Mouse (Mus musculus): Measurements from ENCODE around the gene Kcnab1. TPM values are rescaled to one million over a fixed set of nuclear protein-coding genes. Genes with fewer than 3 reads are reported as not detected.

Kcnab1 gene
- polyA plus RNA-seq, 1 experiment, result not detected

GRCm38 (mm10) chr3:65397566-65397965, 288.4 kb downstream of the Kcnab1 start:
- no peaks in the 10 kb centered on the region for H3K27me3 ChIP-seq (ENCODE audit: control insufficient read depth, insufficient read depth, low read length, poor library complexity, severe bottlenecking)
- H3K4me1 ChIP-seq (ENCODE audit: control insufficient read depth, insufficient read depth, low read length), result no peaks in the 10 kb centered on the region
- no peak overlapping the region for H3K27ac ChIP-seq (ENCODE audit: insufficient read depth, low read length)
- H3K9me3 ChIP-seq (replicated peaks; ENCODE audit: control insufficient read depth, insufficient read depth, low read length, poor library complexity, severe bottlenecking), result no peaks in the 10 kb centered on the region
- no peak overlapping the region for H3K4me3 ChIP-seq (ENCODE audit: low read depth, low read length)
- H3K9ac ChIP-seq (ENCODE audit: low read depth, poor library complexity, severe bottlenecking), result no peak overlapping the region
- no peak for TF ChIP-seq POLR2A (IDR thresholded peaks at IDR 0.05; ENCODE audit: insufficient read depth, low read length)
- no peak for TF ChIP-seq CTCF (IDR thresholded peaks at IDR 0.05; ENCODE audit: low read depth, low read length)
- TF ChIP-seq EP300 (IDR thresholded peaks at IDR 0.05; ENCODE audit: insufficient read depth, low read depth, low read length), result no peak
- no peaks in the 10 kb centered on the region for H3K36me3 ChIP-seq (ENCODE audit: control insufficient read depth, insufficient read depth, low read length, poor library complexity, severe bottlenecking)

GRCm38 (mm10) chr3:65405781-65406180, 296.6 kb downstream of the Kcnab1 start:
- H3K9me3 ChIP-seq (replicated peaks; ENCODE audit: control insufficient read depth, insufficient read depth, low read length, poor library complexity, severe bottlenecking), result no peaks in the 10 kb centered on the region
- no peak overlapping the region for H3K4me3 ChIP-seq (ENCODE audit: low read depth, low read length)
- no peaks in the 10 kb centered on the region for H3K36me3 ChIP-seq (ENCODE audit: control insufficient read depth, insufficient read depth, low read length, poor library complexity, severe bottlenecking)
- H3K27ac ChIP-seq (ENCODE audit: insufficient read depth, low read length), result no peak overlapping the region
- H3K27me3 ChIP-seq (ENCODE audit: control insufficient read depth, insufficient read depth, low read length, poor library complexity, severe bottlenecking), result no peaks in the 10 kb centered on the region
- TF ChIP-seq CTCF (IDR thresholded peaks at IDR 0.05; ENCODE audit: low read depth, low read length), result no peak
- no peak for TF ChIP-seq POLR2A (IDR thresholded peaks at IDR 0.05; ENCODE audit: insufficient read depth, low read length)
- no peaks in the 10 kb centered on the region for H3K4me1 ChIP-seq (ENCODE audit: control insufficient read depth, insufficient read depth, low read length)
- H3K9ac ChIP-seq (ENCODE audit: low read depth, poor library complexity, severe bottlenecking), result no peak overlapping the region

DNA sequence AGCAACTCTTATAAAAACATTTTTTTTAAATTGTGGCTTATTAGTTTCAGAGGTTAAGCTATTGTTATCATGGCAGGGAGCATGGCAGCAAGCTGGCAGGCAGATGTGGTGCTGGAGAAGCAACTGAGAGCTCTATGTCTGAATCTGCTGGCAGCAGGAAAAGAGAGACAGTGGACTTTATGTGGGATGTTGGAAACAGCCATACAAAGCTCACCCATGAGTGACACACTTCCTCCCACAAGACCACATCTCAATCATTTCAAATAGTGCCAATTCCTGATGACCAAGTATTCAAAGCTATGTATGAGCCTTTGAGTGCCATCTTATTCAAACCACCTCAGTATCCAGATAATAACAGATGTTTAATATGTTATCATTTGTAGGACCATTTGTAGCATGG, 298.7 kb downstream of the Kcnab1 start:
- no peak overlapping the region for H3K9ac ChIP-seq (ENCODE audit: low read depth, poor library complexity, severe bottlenecking)
- no peak for TF ChIP-seq CTCF (IDR thresholded peaks at IDR 0.05; ENCODE audit: low read depth, low read length)
- no peak for TF ChIP-seq POLR2A (IDR thresholded peaks at IDR 0.05; ENCODE audit: insufficient read depth, low read length)
- no peak for TF ChIP-seq EP300 (IDR thresholded peaks at IDR 0.05; ENCODE audit: insufficient read depth, low read depth, low read length)
- H3K27ac ChIP-seq (ENCODE audit: insufficient read depth, low read length), result no peak overlapping the region
- no peaks in the 10 kb centered on the region for H3K27me3 ChIP-seq (ENCODE audit: control insufficient read depth, insufficient read depth, low read length, poor library complexity, severe bottlenecking)
- no peaks in the 10 kb centered on the region for H3K36me3 ChIP-seq (ENCODE audit: control insufficient read depth, insufficient read depth, low read length, poor library complexity, severe bottlenecking)
- no peaks in the 10 kb centered on the region for H3K9me3 ChIP-seq (replicated peaks; ENCODE audit: control insufficient read depth, insufficient read depth, low read length, poor library complexity, severe bottlenecking)
- no peaks in the 10 kb centered on the region for H3K4me1 ChIP-seq (ENCODE audit: control insufficient read depth, insufficient read depth, low read length)
- no peak overlapping the region for H3K4me3 ChIP-seq (ENCODE audit: low read depth, low read length)

DNA sequence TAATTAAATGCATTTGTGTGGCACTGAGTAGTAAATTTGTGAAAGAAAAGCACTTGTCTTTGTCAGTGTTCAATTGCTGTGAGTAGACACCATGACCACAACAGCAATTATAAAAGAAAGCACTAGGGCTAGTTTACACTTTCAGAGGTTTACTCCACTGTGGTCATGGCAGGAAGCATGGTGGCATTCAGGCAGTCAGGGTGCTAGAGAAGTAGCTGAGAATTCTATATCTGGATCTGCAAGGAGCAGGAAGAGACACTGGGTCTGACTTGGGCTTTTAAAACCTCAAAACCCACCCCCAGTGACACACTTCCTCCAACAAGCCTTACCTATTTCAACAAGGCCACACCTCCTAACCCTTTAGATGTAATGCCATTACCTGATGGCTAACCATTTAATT, 307.4 kb downstream of the Kcnab1 start:
- no peaks in the 10 kb centered on the region for H3K36me3 ChIP-seq (ENCODE audit: control insufficient read depth, insufficient read depth, low read length, poor library complexity, severe bottlenecking)
- H3K27me3 ChIP-seq (ENCODE audit: control insufficient read depth, insufficient read depth, low read length, poor library complexity, severe bottlenecking), result 0 out of 2 replicates have a peak, but pooled peaks cover 1% of the 10 kb centered on the region
- H3K9me3 ChIP-seq (replicated peaks; ENCODE audit: control insufficient read depth, insufficient read depth, low read length, poor library complexity, severe bottlenecking), result no peaks in the 10 kb centered on the region
- no peaks in the 10 kb centered on the region for H3K4me1 ChIP-seq (ENCODE audit: control insufficient read depth, insufficient read depth, low read length)
- no peak overlapping the region for H3K27ac ChIP-seq (ENCODE audit: insufficient read depth, low read length)
- TF ChIP-seq CTCF (IDR thresholded peaks at IDR 0.05; ENCODE audit: low read depth, low read length) (no peak), POLR2A (IDR thresholded peaks at IDR 0.05; ENCODE audit: insufficient read depth, low read length) (no peak), EP300 (IDR thresholded peaks at IDR 0.05; ENCODE audit: insufficient read depth, low read depth, low read length) (no peak)
- H3K4me3 ChIP-seq (ENCODE audit: low read depth, low read length), result no peak overlapping the region
- H3K9ac ChIP-seq (ENCODE audit: low read depth, poor library complexity, severe bottlenecking), result no peak overlapping the region

DNA sequence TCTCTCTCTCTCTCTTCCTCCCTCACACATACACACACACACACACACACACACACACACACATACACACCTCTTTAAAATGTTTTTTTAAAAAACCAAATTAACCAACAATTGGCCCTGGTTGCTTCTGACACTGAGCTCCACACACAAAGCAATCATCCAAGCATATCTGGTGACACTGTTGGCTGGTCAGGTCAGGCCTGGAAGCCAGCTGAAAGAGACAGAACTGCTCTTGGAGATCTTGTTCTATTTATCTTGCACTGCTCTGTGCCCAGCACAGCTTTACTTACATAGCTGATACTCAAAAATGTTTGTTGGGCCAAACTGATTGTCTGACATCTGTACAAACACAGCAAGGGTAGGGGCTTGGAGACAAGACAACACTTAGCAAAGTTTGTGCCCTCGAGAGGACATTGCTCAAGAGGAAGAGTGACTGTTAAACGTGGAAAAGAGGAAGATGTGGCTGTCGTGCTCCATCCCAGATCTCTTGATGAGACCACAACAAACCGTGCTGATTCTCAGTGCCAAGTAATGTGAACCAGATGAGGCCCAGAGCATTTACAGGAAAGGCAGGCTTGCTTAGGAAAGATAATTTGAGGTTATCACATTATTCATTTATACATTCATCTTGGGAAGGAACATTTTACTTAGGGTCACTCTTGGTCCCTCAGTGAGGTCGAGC, 308.9 kb downstream of the Kcnab1 start:
- no peaks in the 10 kb centered on the region for H3K4me1 ChIP-seq (ENCODE audit: control insufficient read depth, insufficient read depth, low read length)
- TF ChIP-seq CTCF (IDR thresholded peaks at IDR 0.05; ENCODE audit: low read depth, low read length) (no peak), POLR2A (IDR thresholded peaks at IDR 0.05; ENCODE audit: insufficient read depth, low read length) (no peak), EP300 (IDR thresholded peaks at IDR 0.05; ENCODE audit: insufficient read depth, low read depth, low read length) (no peak)
- no peaks in the 10 kb centered on the region for H3K9me3 ChIP-seq (replicated peaks; ENCODE audit: control insufficient read depth, insufficient read depth, low read length, poor library complexity, severe bottlenecking)
- no peak overlapping the region for H3K4me3 ChIP-seq (ENCODE audit: low read depth, low read length)
- H3K9ac ChIP-seq (ENCODE audit: low read depth, poor library complexity, severe bottlenecking), result no peak overlapping the region
- H3K36me3 ChIP-seq (ENCODE audit: control insufficient read depth, insufficient read depth, low read length, poor library complexity, severe bottlenecking), result no peaks in the 10 kb centered on the region
- 0 out of 2 replicates have a peak, but pooled peaks cover 1% of the 10 kb centered on the region for H3K27me3 ChIP-seq (ENCODE audit: control insufficient read depth, insufficient read depth, low read length, poor library complexity, severe bottlenecking)
- H3K27ac ChIP-seq (ENCODE audit: insufficient read depth, low read length), result no peak overlapping the region

DNA sequence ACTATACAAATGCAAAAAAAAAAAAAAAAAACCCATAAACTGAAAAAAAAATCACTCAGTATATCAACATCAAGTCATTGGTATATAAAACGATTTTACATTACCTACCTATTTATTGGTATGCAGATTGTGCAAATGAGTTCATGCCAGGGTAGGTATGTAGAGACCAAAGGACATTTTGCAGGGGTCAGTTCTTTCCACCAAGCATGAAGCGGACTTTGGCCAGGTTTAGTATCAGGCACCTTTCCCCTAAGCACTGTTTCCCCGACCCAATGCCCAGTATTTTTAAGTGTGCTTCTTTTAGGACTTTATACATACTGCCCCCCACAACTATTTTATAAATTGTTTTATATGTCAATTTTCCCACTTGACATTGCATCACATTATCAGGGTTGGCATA, 310.5 kb downstream of the Kcnab1 start:
- no peaks in the 10 kb centered on the region for H3K4me1 ChIP-seq (ENCODE audit: control insufficient read depth, insufficient read depth, low read length)
- no peak overlapping the region for H3K9ac ChIP-seq (ENCODE audit: low read depth, poor library complexity, severe bottlenecking)
- no peaks in the 10 kb centered on the region for H3K36me3 ChIP-seq (ENCODE audit: control insufficient read depth, insufficient read depth, low read length, poor library complexity, severe bottlenecking)
- no peak for TF ChIP-seq POLR2A (IDR thresholded peaks at IDR 0.05; ENCODE audit: insufficient read depth, low read length)
- TF ChIP-seq EP300 (IDR thresholded peaks at IDR 0.05; ENCODE audit: insufficient read depth, low read depth, low read length), result no peak
- TF ChIP-seq CTCF (IDR thresholded peaks at IDR 0.05; ENCODE audit: low read depth, low read length), result no peak
- H3K27ac ChIP-seq (ENCODE audit: insufficient read depth, low read length), result no peak overlapping the region
- no peaks in the 10 kb centered on the region for H3K9me3 ChIP-seq (replicated peaks; ENCODE audit: control insufficient read depth, insufficient read depth, low read length, poor library complexity, severe bottlenecking)
- 0 out of 2 replicates have a peak, but pooled peaks cover under 1% of the 10 kb centered on the region for H3K27me3 ChIP-seq (ENCODE audit: control insufficient read depth, insufficient read depth, low read length, poor library complexity, severe bottlenecking)
- no peak overlapping the region for H3K4me3 ChIP-seq (ENCODE audit: low read depth, low read length)
